Mouse (Mus musculus) liver, adult 2 months (tissue): ENCODE measurements around the gene Tcte2. TPM values are rescaled to one million over a fixed set of nuclear protein-coding genes. Genes with fewer than 3 reads are reported as not detected.
A peak's percentile ranks its signal among the peaks of the same experiment; 100 is the strongest.

Experiments used
- DNase-seq: peaks from one replicate; pipeline ENCODE4 v3.0.0-alpha.2; 2011; ENCODE audit warnings: low read depth, low spot score; ENCODE audit errors: extremely low read depth
- H3K27ac ChIP-seq: fragments of 200-500 bp; replicated peaks from 2 replicates; pipeline ENCODE4 v1.5.1; 2012; ENCODE audit warnings: low read depth, mild to moderate bottlenecking, control low read depth, inconsistent platforms, low read length; ENCODE audit not compliant: insufficient read depth
- H3K27me3 ChIP-seq: fragments of 200-500 bp; 2 replicates; pipeline ENCODE4 v1.6.1; 2012; ENCODE audit warnings: mild to moderate bottlenecking, moderate library complexity, low read length, inconsistent platforms; ENCODE audit not compliant: control insufficient read depth, insufficient read depth
- H3K36me3 ChIP-seq: fragments of 200-500 bp; 2 replicates; pipeline ENCODE4 v1.6.1; 2012; ENCODE audit warnings: low read length, inconsistent platforms; ENCODE audit not compliant: control insufficient read depth, insufficient read depth
- H3K4me1 ChIP-seq: fragments of 200-500 bp; 2 replicates; pipeline ENCODE4 v1.6.1; 2011; ENCODE audit warnings: low read length; ENCODE audit not compliant: control insufficient read depth, insufficient read depth
- H3K4me3 ChIP-seq: fragments of 200-500 bp; 2 replicates; pipeline ENCODE4 v1.5.1; 2011; ENCODE audit warnings: low read depth, mild to moderate bottlenecking, control low read depth, low read length, moderate library complexity; ENCODE audit not compliant: insufficient read depth
- H3K79me2 ChIP-seq: fragments of 200-500 bp; 2 replicates; pipeline ENCODE4 v1.6.1; 2012; ENCODE audit warnings: inconsistent platforms, mild to moderate bottlenecking, low read length, moderate library complexity; ENCODE audit not compliant: control insufficient read depth, insufficient read depth
- H3K9ac ChIP-seq: fragments of 200-500 bp; 2 replicates; pipeline ENCODE4 v1.6.1; 2012; ENCODE audit warnings: low read depth, mild to moderate bottlenecking, control low read depth, inconsistent platforms, low read length
- CTCF ChIP-seq: fragments of 200-500 bp; IDR thresholded peaks from 2 replicates; pipeline ENCODE4 v1.5.1; 2011; ENCODE audit warnings: low read depth, low read length, control low read depth
- POLR2A ChIP-seq: fragments of 200-500 bp; IDR thresholded peaks from 2 replicates; pipeline ENCODE4 v1.6.1; 2011; ENCODE audit warnings: low read length, control low read depth; ENCODE audit not compliant: insufficient read depth; ENCODE audit errors: extremely low read depth
- WGBS: fragments of 180-500 bp; shearing (Covaris S2); methylation state at CpG from one replicate; pipeline ENCODE4 v1.1.7; 2018; 5-methylcytosine and 5-hydroxymethylcytosine counted together
- polyA plus RNA-seq: library from polyadenylated mRNA; depleted of rRNA; stranded (reverse); fragments of >200 nt; gene quantifications from 2 replicates; pipeline ENCODE4 v1.2.3, GENCODE M21; 2012
- total RNA-seq: library from RNA; depleted of rRNA; stranded (reverse); fragments of >200 nt; gene quantifications from 2 replicates; pipeline ENCODE4 v1.2.3, GENCODE M21; 2014

The Tcte2 gene
- total and polyA plus RNA-seq, 2 experiments: 0.94 to 1.5 TPM

DNA sequence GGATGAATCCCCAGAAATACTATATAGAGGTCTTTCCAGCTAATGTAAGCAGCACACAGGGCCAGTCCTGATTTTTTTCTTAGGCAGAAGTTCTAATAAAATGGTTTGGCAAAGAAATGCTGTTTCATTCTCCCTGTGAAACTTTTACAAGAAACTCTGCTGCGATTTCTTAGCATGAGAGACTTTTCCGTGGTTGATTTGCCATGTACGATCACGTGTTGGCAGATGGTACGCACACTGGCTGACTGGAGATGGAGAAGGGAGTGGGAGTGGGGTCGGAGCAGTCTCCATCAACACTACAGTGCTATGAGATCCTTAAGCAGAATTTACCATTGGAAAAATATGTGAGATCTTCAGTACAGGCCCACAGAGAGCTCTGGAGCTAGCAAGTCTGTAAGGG is 17.4 kb downstream of the Tcte2 start:
- TF ChIP-seq CTCF: no peak
- TF ChIP-seq POLR2A: no peak
- no peak overlapping the region for H3K4me3 ChIP-seq
- 86% methylated on average over 6 of the region's 6 CpGs for WGBS
- no peaks in the 10 kb centered on the region for H3K36me3 ChIP-seq
- H3K4me1 ChIP-seq: peaks cover 3% of the 10 kb centered on the region; the same call in 1 of the 2 replicates
- no peaks in the 10 kb centered on the region for H3K79me2 ChIP-seq
- no peaks in the 10 kb centered on the region for H3K27me3 ChIP-seq
- no peak for DNase-seq
- no peak overlapping the region for H3K9ac ChIP-seq
- H3K27ac ChIP-seq: no peak overlapping the region

DNA sequence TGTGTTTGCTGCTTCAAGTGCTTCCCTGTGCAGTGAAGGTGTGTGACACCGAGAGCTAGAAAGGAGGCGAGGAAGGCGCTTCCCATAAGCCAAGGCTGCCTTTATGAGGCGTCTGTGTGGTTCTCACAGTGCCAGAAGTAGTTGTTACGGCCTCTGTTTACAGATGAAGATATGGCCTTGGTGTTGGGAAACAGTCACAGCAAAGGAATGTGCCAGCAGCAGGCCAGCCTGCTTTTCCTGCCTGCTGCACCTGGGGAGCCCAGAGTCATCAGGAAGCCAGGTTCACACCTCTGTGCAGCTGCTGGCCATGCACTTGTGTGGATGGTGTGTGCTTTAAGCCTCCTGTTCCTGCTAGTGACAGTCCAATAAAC is 17.9 kb downstream of the Tcte2 start:
- H3K27ac ChIP-seq: no peak overlapping the region
- 40% methylated on average over 5 of the region's 5 CpGs for WGBS
- no peak overlapping the region for H3K4me3 ChIP-seq
- H3K4me1 ChIP-seq: peaks cover 3% of the 10 kb centered on the region; the same call in 1 of the 2 replicates
- H3K27me3 ChIP-seq: no peaks in the 10 kb centered on the region
- H3K79me2 ChIP-seq: no peaks in the 10 kb centered on the region
- H3K36me3 ChIP-seq: no peaks in the 10 kb centered on the region
- peak; percentile 62 for DNase-seq
- H3K9ac ChIP-seq: no peak overlapping the region
- TF ChIP-seq CTCF: no peak
- no peak for TF ChIP-seq POLR2A

DNA sequence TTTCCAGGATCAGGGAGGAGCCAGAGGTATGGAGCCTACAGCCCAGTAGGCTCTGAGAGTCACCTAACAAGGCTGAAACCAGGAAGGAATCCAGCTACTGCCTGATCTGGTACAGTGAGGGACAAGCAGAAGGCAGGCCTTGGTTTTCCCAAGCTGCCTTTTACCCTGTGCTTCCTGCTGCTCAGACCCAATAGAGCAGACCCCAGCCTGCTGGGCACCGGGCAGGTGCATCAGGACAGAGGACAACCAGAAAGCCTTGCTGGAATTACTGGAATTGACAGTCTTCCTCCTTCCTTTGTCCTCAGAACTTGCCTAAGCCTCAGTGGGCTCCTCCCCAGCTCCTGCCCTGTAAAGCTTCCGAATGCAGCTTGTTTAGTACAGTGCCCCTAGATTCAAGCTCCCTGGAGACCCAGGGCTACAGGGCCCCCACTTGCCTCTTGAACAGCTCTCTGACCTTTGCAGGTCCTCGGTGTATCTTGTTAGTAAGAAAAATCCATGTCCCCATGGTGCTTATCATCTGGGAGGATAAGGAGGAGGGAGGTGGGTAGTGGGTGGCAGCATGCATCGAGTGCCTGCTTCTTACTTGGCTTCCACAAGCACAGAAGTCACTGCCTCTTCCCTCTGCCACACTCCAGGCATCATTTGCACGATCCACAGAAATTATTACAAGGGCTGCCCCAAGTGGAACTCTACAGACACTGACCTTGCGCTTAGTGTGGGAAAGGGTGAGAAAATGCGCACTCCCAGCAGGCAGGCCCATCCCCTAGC is 18.5 kb downstream of the Tcte2 start:
- no peaks in the 10 kb centered on the region for H3K79me2 ChIP-seq
- no peaks in the 10 kb centered on the region for H3K27me3 ChIP-seq
- 77% methylated on average over 7 of the region's 7 CpGs for WGBS
- peaks cover 3% of the 10 kb centered on the region; the same call in 1 of the 2 replicates for H3K4me1 ChIP-seq
- no peak overlapping the region for H3K27ac ChIP-seq
- H3K9ac ChIP-seq: no peak overlapping the region
- no peaks in the 10 kb centered on the region for H3K36me3 ChIP-seq
- no peak for DNase-seq
- TF ChIP-seq POLR2A (no peak), CTCF (no peak)
- no peak overlapping the region for H3K4me3 ChIP-seq

GRCm38 (mm10) chr17:13742334-13742733 is 19.3 kb downstream of the Tcte2 start:
- 61% methylated on average over 2 of the region's 2 CpGs for WGBS

GRCm38 (mm10) chr17:13741611-13742010 is 20.0 kb downstream of the Tcte2 start:
- no peak for DNase-seq
- no peak overlapping the region for H3K4me3 ChIP-seq
- H3K79me2 ChIP-seq: no peaks in the 10 kb centered on the region
- no peak overlapping the region for H3K27ac ChIP-seq
- H3K36me3 ChIP-seq: no peaks in the 10 kb centered on the region
- H3K4me1 ChIP-seq: peaks cover 3% of the 10 kb centered on the region; the same call in 1 of the 2 replicates
- TF ChIP-seq POLR2A: no peak
- no peak for TF ChIP-seq CTCF
- 84% methylated on average over 7 of the region's 7 CpGs for WGBS
- no peaks in the 10 kb centered on the region for H3K27me3 ChIP-seq
- no peak overlapping the region for H3K9ac ChIP-seq

More at GRCm38 (mm10) chr17:13742334-13742733, 19.3 kb downstream of the Tcte2 start:
- Histone ChIP-seq H3K79me2 (no peaks in the 10 kb centered on the region), H3K27ac (no peak overlapping the region), H3K4me3 (no peak overlapping the region), H3K36me3 (no peaks in the 10 kb centered on the region), H3K4me1 (peaks cover 3% of the 10 kb centered on the region; the same call in 1 of the 2 replicates), H3K27me3 (no peaks in the 10 kb centered on the region), H3K9ac (no peak overlapping the region)
- DNase-seq: no peak
- TF ChIP-seq CTCF: no peak
- no peak for TF ChIP-seq POLR2A

- Histone ChIP-seq H3K4me1 (peaks cover 4% of the 10 kb centered on the region), H3K79me2 (no peaks in the 10 kb centered on the region), H3K9ac (no peak overlapping the region), H3K27ac (no peak overlapping the region), H3K4me3 (no peak overlapping the region), H3K27me3 (no peaks in the 10 kb centered on the region), H3K36me3 (no peaks in the 10 kb centered on the region)
- DNase-seq: no peak
- TF ChIP-seq POLR2A (no peak), CTCF (no peak)
- WGBS: 71% methylated on average over 2 of the region's 2 CpGs
These were observed 20.8 kb downstream of the Tcte2 start for GRCm38 (mm10) chr17:13740796-13741195.
